Mouse (Mus musculus) kidney, adult 2 months (tissue): ENCODE data around the gene Poldip3.

Source experiments
- CTCF ChIP-seq: fragments of 200-500 bp; conservative IDR thresholded peaks from 2 replicates; pipeline ENCODE4 v1.5.1; 2011; ENCODE audit warnings: low read depth, mild to moderate bottlenecking, control low read depth, low read length, moderate library complexity, mixed read lengths; ENCODE audit not compliant: insufficient read depth, insufficient read length
- POLR2A ChIP-seq: fragments of 200-500 bp; IDR thresholded peaks from one replicate; pipeline ENCODE4 v1.6.1; 2011; ENCODE audit warnings: low read depth, low read length, control low read depth

GRCm38 (mm10) chr15:83107814-83108213 is 41.4 kb downstream of the Poldip3 start:
- no peak for TF ChIP-seq CTCF
- no peak for TF ChIP-seq POLR2A
